Mouse (Mus musculus) midbrain, embryonic 13.5 days (tissue): ENCODE data around the gene Ddo. TPM values are rescaled to one million over a fixed set of nuclear protein-coding genes. Genes with fewer than 3 reads are reported as not detected.

Experiments
- ATAC-seq: fragments of 200-750 bp; cut with Nextera tagmentation; 2 replicates; pipeline ENCODE4 v1.8.0; 2017; ENCODE audit warnings: mild to moderate bottlenecking, moderate TSS enrichment, moderate library complexity
- H3K27ac ChIP-seq: fragments of 300-500 bp; sonication (generic); 2 replicates; pipeline ENCODE4 v1.5.1; 2015; ENCODE audit warnings: inconsistent platforms, mild to moderate bottlenecking, moderate library complexity
- H3K27me3 ChIP-seq: fragments of 300-500 bp; sonication (generic); 2 replicates; pipeline ENCODE4 v1.6.1; 2015; ENCODE audit warnings: mild to moderate bottlenecking, inconsistent platforms
- H3K36me3 ChIP-seq: fragments of 300-500 bp; sonication (generic); 2 replicates; pipeline ENCODE4 v1.6.1; 2015; ENCODE audit warnings: mild to moderate bottlenecking, inconsistent platforms
- H3K4me1 ChIP-seq: fragments of 300-500 bp; sonication (generic); replicated peaks from 2 replicates; pipeline ENCODE4 v1.6.1; 2015; ENCODE audit warnings: inconsistent platforms
- H3K4me2 ChIP-seq: fragments of 300-500 bp; sonication (generic); replicated peaks from 2 replicates; pipeline ENCODE4 v1.6.1; 2015; ENCODE audit warnings: moderate library complexity, mild to moderate bottlenecking, inconsistent platforms
- H3K4me3 ChIP-seq: fragments of 300-500 bp; sonication (generic); replicated peaks from 2 replicates; pipeline ENCODE4 v1.5.1; 2015; ENCODE audit warnings: mild to moderate bottlenecking, inconsistent platforms
- H3K9ac ChIP-seq: fragments of 300-500 bp; sonication (generic); replicated peaks from 2 replicates; pipeline ENCODE4 v1.6.1; 2015; ENCODE audit warnings: mild to moderate bottlenecking, inconsistent platforms
- H3K9me3 ChIP-seq: fragments of 300-500 bp; sonication (generic); 2 replicates; pipeline ENCODE4 v1.6.1; 2016; ENCODE audit warnings: mild to moderate bottlenecking, inconsistent platforms
- WGBS: fragments of 180-500 bp; shearing (Covaris S2); methylation state at CpG from one replicate; pipeline ENCODE4 v1.1.7; 2015; 5-methylcytosine and 5-hydroxymethylcytosine counted together
- polyA plus RNA-seq: library from polyadenylated mRNA; unstranded; fragments of >200 nt; fragmentation: Nextera tagmentation; extraction: Ambion mirVana; gene quantifications from 2 replicates; pipeline ENCODE4 v1.2.1, GENCODE M21; 2015

The Ddo gene
- polyA plus RNA-seq, 1 experiment from 2014 or later: 0.70 TPM

GRCm38 (mm10) chr10:40687407-40687806, 57.6 kb downstream of the Ddo start:
- 0 out of 2 replicates have a peak, but pooled peaks cover 7% of the 10 kb centered on the region for H3K27me3 ChIP-seq
- H3K9ac ChIP-seq: no peak overlapping the region
- no peak overlapping the region for H3K4me2 ChIP-seq
- no peaks in the 10 kb centered on the region for H3K9me3 ChIP-seq
- H3K36me3 ChIP-seq: no peaks in the 10 kb centered on the region
- H3K4me1 ChIP-seq: peaks cover 19% of the 10 kb centered on the region
- ATAC-seq: no peak
- H3K4me3 ChIP-seq: no peak overlapping the region
- H3K27ac ChIP-seq: no peak overlapping the region
- WGBS: 75% methylated on average over 2 of the region's 2 CpGs

GRCm38 (mm10) chr10:40688266-40688665, 58.5 kb downstream of the Ddo start:
- Histone ChIP-seq H3K4me2 (no peak overlapping the region), H3K9me3 (no peaks in the 10 kb centered on the region), H3K27ac (peak overlapping the region; percentile 51), H3K4me3 (no peak overlapping the region), H3K9ac (no peak overlapping the region), H3K4me1 (peaks cover 12% of the 10 kb centered on the region), H3K27me3 (0 out of 2 replicates have a peak, but pooled peaks cover 7% of the 10 kb centered on the region), H3K36me3 (no peaks in the 10 kb centered on the region)
- ATAC-seq: no peak
- 78% methylated on average over 6 of the region's 6 CpGs for WGBS

GRCm38 (mm10) chr10:40688873-40689272, 59.1 kb downstream of the Ddo start:
- no peaks in the 10 kb centered on the region for H3K9me3 ChIP-seq
- peak overlapping the region; percentile 51; the same call in 1 of the 2 replicates for H3K27ac ChIP-seq
- H3K36me3 ChIP-seq: no peaks in the 10 kb centered on the region
- peak; percentile 53; the same call in 1 of the 2 replicates for ATAC-seq
- no peak overlapping the region for H3K4me3 ChIP-seq
- H3K9ac ChIP-seq: no peak overlapping the region
- no peak overlapping the region for H3K4me2 ChIP-seq
- 34% methylated on average over 1 of the region's 1 CpGs for WGBS
- 0 out of 2 replicates have a peak, but pooled peaks cover 7% of the 10 kb centered on the region for H3K27me3 ChIP-seq
- H3K4me1 ChIP-seq: peaks cover 6% of the 10 kb centered on the region

GRCm38 (mm10) chr10:40698652-40699051, 68.8 kb downstream of the Ddo start:
- Histone ChIP-seq H3K36me3 (no peaks in the 10 kb centered on the region), H3K4me1 (no peaks in the 10 kb centered on the region), H3K27ac (no peak overlapping the region), H3K27me3 (no peaks in the 10 kb centered on the region), H3K4me3 (no peak overlapping the region), H3K9me3 (no peaks in the 10 kb centered on the region), H3K4me2 (no peak overlapping the region), H3K9ac (no peak overlapping the region)
- 83% methylated on average over 4 of the region's 4 CpGs for WGBS
- ATAC-seq: no peak

- WGBS: 90% methylated on average over 7 of the region's 7 CpGs
- no peak overlapping the region for H3K9ac ChIP-seq
- H3K9me3 ChIP-seq: no peaks in the 10 kb centered on the region
- H3K36me3 ChIP-seq: no peaks in the 10 kb centered on the region
- no peak for ATAC-seq
- no peaks in the 10 kb centered on the region for H3K4me1 ChIP-seq
- no peak overlapping the region for H3K4me2 ChIP-seq
- no peak overlapping the region for H3K27ac ChIP-seq
- H3K27me3 ChIP-seq: no peaks in the 10 kb centered on the region
- H3K4me3 ChIP-seq: no peak overlapping the region
Measured at GRCm38 (mm10) chr10:40711127-40711526, 81.3 kb downstream of the Ddo start.

- WGBS: 39% methylated on average over 9 of the region's 9 CpGs
- no peaks in the 10 kb centered on the region for H3K36me3 ChIP-seq
- no peak overlapping the region for H3K4me2 ChIP-seq
- H3K4me3 ChIP-seq: no peak overlapping the region
- no peak overlapping the region for H3K27ac ChIP-seq
- H3K9me3 ChIP-seq: no peaks in the 10 kb centered on the region
- ATAC-seq: peak; percentile 74
- no peaks in the 10 kb centered on the region for H3K4me1 ChIP-seq
- H3K27me3 ChIP-seq: no peaks in the 10 kb centered on the region
- no peak overlapping the region for H3K9ac ChIP-seq
Measured at GRCm38 (mm10) chr10:40713018-40713608, 83.3 kb downstream of the Ddo start.

- Histone ChIP-seq H3K4me2 (no peak overlapping the region), H3K36me3 (no peaks in the 10 kb centered on the region), H3K4me3 (no peak overlapping the region), H3K27me3 (no peaks in the 10 kb centered on the region), H3K9ac (no peak overlapping the region), H3K4me1 (no peaks in the 10 kb centered on the region), H3K9me3 (no peaks in the 10 kb centered on the region), H3K27ac (no peak overlapping the region)
- WGBS: 90% methylated on average over 9 of the region's 9 CpGs
- ATAC-seq: no peak
Measured at GRCm38 (mm10) chr10:40713829-40714228, 84.0 kb downstream of the Ddo start.

- Histone ChIP-seq H3K36me3 (no peaks in the 10 kb centered on the region), H3K27me3 (no peaks in the 10 kb centered on the region), H3K9ac (no peak overlapping the region), H3K4me1 (no peaks in the 10 kb centered on the region), H3K27ac (no peak overlapping the region), H3K4me3 (no peak overlapping the region), H3K9me3 (no peaks in the 10 kb centered on the region), H3K4me2 (no peak overlapping the region)
- ATAC-seq: no peak
- 88% methylated on average over 4 of the region's 4 CpGs for WGBS
Measured at GRCm38 (mm10) chr10:40715151-40715550, 85.3 kb downstream of the Ddo start.

- 82% methylated on average over 8 of the region's 8 CpGs for WGBS
- ATAC-seq: no peak
Measured at GRCm38 (mm10) chr10:40716296-40716695, 86.5 kb downstream of the Ddo start.

GRCm38 (mm10) chr10:40716713-40717112, 86.9 kb downstream of the Ddo start:
- Histone ChIP-seq H3K9me3 (no peaks in the 10 kb centered on the region), H3K27ac (no peak overlapping the region), H3K4me2 (no peak overlapping the region), H3K9ac (no peak overlapping the region), H3K27me3 (no peaks in the 10 kb centered on the region), H3K4me1 (no peaks in the 10 kb centered on the region), H3K4me3 (no peak overlapping the region), H3K36me3 (no peaks in the 10 kb centered on the region)
- no peak for ATAC-seq
- 89% methylated on average over 3 of the region's 3 CpGs for WGBS

More at GRCm38 (mm10) chr10:40716296-40716695, 86.5 kb downstream of the Ddo start:
- Histone ChIP-seq H3K4me1 (no peaks in the 10 kb centered on the region), H3K4me3 (no peak overlapping the region), H3K4me2 (no peak overlapping the region), H3K27me3 (no peaks in the 10 kb centered on the region), H3K9ac (no peak overlapping the region), H3K36me3 (no peaks in the 10 kb centered on the region), H3K9me3 (no peaks in the 10 kb centered on the region), H3K27ac (no peak overlapping the region)

GRCm38 (mm10) chr10:40718362-40718761, 88.6 kb downstream of the Ddo start:
- no peak overlapping the region for H3K9ac ChIP-seq
- H3K27ac ChIP-seq: no peak overlapping the region
- no peaks in the 10 kb centered on the region for H3K36me3 ChIP-seq
- no peak for ATAC-seq
- no peaks in the 10 kb centered on the region for H3K27me3 ChIP-seq
- no peaks in the 10 kb centered on the region for H3K9me3 ChIP-seq
- no peaks in the 10 kb centered on the region for H3K4me1 ChIP-seq
- no peak overlapping the region for H3K4me2 ChIP-seq
- H3K4me3 ChIP-seq: no peak overlapping the region
- 95% methylated on average over 13 of the region's 13 CpGs for WGBS

- Histone ChIP-seq H3K4me2 (no peak overlapping the region), H3K9ac (no peak overlapping the region), H3K9me3 (no peaks in the 10 kb centered on the region), H3K27me3 (no peaks in the 10 kb centered on the region), H3K27ac (no peak overlapping the region), H3K36me3 (no peaks in the 10 kb centered on the region), H3K4me1 (peaks cover 4% of the 10 kb centered on the region), H3K4me3 (no peak overlapping the region)
- ATAC-seq: no peak
- 85% methylated on average over 6 of the region's 6 CpGs for WGBS
Measured at GRCm38 (mm10) chr10:40719062-40719461, 89.3 kb downstream of the Ddo start.

- ATAC-seq: no peak
- H3K4me3 ChIP-seq: no peak overlapping the region
- H3K27me3 ChIP-seq: no peaks in the 10 kb centered on the region
- 87% methylated on average over 5 of the region's 5 CpGs for WGBS
- H3K4me1 ChIP-seq: peaks cover 12% of the 10 kb centered on the region
- H3K27ac ChIP-seq: no peak overlapping the region
- H3K9me3 ChIP-seq: no peaks in the 10 kb centered on the region
- H3K4me2 ChIP-seq: no peak overlapping the region
- H3K9ac ChIP-seq: no peak overlapping the region
- no peaks in the 10 kb centered on the region for H3K36me3 ChIP-seq
Measured at GRCm38 (mm10) chr10:40720883-40721282, 91.1 kb downstream of the Ddo start.
